Mouse (Mus musculus): Measurements from ENCODE around the gene P2rx6.

The P2rx6 gene

DNA sequence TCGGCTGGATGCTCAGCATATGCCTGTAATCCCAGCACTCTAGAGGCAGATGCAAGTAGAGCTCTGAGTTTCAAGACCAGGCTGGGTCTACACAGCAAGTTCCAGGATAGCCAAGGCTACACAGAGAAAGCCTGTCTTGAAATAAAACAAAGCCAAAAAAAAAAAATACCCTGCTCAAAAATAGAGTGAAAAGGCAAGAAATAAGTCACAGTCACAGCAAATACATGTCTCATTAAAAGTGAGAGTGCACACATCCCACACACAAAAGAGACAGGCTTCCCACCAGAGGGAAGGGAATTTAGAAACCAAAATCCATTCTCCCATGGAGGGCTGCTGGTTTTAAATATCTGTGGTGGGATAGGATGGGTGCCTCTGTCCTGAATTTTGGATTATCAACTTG is 1.9 kb downstream of the P2rx6 start:
- DNase-seq = no peak

DNA sequence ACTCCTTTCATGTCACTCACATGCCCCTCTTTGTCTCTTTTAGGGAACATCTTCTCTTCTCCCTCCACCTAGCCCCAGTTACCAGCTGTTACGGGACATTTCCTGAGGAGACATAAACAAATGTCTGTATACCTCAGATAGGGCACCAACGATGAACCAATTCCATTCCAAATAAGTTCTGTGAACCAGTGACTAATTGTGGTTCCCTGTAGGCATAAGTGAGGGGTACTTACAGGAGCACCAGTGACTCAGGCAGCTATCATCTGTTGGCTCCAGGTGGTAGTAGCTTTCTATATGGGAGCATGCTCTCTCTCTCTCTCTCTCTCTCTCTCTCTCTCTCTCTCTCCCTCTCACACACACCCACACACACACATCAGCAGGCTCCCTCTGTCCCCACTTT is 2.5 kb downstream of the P2rx6 start:
- DNase-seq = no peak

DNA sequence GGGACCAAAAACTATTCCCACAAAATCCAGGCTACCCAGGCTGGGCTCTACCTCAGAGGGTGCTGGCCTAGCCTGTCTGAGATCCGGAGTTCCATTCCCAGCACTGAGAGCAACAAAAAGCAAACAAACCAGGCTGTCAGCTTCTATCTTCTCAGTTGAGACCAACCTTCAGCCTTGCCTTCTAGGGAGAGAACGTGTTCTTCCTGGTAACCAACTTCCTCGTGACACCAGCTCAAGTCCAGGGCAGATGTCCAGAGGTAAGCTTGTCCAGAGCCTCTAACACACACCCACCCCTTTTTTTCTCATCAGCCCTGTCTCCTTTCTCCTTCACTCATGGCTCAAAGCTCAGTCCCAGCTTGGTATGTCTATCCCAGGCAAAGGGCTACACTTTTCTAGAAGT is 3.1 kb downstream of the P2rx6 start:
- no peak for DNase-seq

- DNase-seq = no peak
Measured at GRCm38 (mm10) chr16:17566186-17566585, 4.5 kb downstream of the P2rx6 start.

- DNase-seq = peak; percentile 75
Measured at GRCm38 (mm10) chr16:17575870-17576824, 14.5 kb downstream of the P2rx6 start.

DNA sequence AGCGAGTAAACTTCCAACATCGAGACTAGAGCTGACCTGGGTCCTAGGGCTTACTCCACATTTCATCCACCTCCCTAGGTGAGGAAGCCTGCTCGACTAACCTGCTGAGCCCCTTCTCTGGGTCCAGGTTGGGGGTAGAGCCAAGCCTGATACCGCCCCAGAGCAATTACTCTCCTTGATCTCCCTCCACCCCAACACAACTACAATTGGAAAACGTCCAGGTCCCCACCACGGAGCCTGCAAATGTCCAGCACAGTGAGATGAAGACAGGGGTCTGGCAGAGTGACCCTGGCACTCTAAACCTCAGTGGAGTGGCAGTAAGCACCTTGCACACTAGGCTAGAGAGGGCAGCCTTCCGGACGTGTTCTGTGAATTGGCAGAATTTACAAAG is 15.1 kb downstream of the P2rx6 start:
- DNase-seq = no peak

GRCm38 (mm10) chr16:17583064-17583463 is 21.4 kb downstream of the P2rx6 start, which contains the start of gene Slc7a4:
Slc7a4 (minus strand) TSS chr16:17583214.
- DNase-seq = peak; percentile 37

DNA sequence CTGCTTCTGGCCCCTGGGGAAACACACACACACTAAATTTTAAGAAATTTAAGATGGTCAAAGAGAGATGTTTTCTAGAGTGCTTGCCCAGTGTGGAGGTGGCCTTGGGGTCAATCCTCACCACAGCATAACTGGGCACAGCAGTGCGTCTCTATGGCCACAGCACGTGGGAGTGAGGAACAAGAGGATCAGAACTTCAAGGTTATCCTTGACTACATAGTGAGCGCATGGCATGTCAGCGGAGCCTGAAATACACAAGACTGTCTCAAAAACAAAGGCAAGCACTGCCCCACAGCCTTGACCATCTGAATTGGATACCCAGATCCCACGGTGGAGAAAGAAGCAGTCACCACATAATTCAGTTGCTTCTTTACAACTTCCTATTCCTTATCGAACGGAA is 22.9 kb downstream of the P2rx6 start:
- no peak for DNase-seq

DNA sequence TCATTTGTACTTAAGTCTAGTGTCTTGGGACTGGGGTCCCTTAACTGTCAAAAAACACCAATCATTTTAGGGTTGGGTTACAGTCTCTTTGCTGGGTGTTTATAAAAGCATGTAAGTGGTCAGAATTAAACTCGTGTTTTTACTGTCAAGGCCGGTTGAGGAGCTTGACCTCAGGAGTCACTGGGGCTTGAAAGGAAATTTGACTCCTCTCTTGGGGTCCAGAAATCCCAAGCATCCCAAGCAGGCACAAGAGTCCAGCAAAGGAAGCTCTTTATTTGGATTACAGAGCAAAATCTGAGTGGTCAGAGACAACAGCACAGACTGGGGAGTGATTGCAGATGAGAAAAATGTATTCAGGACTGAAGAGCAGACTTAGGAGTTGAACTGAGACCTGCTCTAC is 29.0 kb downstream of the P2rx6 start:
- DNase-seq = no peak

DNA sequence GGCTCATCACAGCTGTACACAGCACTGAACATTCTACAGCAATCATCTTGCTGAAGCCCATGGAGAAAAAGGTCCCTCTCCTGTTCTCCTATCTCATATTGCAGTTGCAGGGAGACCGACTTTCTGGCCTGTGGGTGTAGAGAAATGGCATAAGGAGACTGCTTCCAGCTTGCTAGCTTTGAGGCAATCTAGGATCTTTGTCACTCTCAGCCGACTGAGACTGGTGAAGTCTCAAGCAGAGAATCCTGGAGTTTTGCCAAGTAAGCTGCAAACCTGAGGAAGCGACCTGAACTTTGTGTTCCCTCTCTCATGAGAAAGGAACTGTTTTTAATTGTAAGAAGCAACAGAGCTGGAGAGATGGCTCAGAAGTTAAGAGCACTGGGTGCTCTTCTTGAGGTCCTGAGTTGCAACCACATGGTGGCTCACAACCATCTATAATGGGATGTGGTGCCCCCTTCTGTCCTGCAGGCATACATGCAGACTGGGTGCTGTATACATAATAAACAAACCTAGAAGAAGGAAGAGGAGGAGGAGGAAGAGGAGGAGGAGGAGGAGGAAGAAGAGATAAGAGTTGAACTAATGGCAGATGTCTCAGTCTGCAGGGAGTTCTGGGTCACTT is 39.4 kb downstream of the P2rx6 start:
- DNase-seq = no peak

DNA sequence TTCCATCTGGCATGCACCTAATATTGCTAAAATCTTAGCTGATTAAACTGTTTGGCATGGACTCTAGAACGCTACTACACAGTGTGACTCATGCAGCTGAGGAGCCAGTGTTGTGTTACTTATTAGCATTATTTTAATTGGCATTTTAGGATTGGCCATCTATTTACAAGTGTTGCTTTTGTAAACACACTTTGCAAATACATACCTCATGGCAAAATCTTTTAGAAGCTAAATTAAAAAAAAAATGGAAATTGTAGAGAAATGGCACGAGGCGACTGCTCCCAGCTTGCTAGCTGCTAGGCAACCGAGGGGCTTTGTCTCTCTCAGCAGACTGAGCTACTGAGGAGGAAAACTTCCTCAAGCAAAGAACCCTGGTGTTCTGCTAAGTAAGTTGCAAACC is 43.3 kb downstream of the P2rx6 start:
- DNase-seq = no peak

GRCm38 (mm10) chr16:17605684-17606083 is 44.0 kb downstream of the P2rx6 start:
- DNase-seq = no peak

GRCm38 (mm10) chr16:17611383-17611782 is 49.7 kb downstream of the P2rx6 start:
- DNase-seq = no peak

GRCm38 (mm10) chr16:17614740-17615139 is 53.1 kb downstream of the P2rx6 start:
- peak; percentile 7 for DNase-seq

GRCm38 (mm10) chr16:17616212-17616611 is 54.5 kb downstream of the P2rx6 start:
- no peak for DNase-seq

DNA sequence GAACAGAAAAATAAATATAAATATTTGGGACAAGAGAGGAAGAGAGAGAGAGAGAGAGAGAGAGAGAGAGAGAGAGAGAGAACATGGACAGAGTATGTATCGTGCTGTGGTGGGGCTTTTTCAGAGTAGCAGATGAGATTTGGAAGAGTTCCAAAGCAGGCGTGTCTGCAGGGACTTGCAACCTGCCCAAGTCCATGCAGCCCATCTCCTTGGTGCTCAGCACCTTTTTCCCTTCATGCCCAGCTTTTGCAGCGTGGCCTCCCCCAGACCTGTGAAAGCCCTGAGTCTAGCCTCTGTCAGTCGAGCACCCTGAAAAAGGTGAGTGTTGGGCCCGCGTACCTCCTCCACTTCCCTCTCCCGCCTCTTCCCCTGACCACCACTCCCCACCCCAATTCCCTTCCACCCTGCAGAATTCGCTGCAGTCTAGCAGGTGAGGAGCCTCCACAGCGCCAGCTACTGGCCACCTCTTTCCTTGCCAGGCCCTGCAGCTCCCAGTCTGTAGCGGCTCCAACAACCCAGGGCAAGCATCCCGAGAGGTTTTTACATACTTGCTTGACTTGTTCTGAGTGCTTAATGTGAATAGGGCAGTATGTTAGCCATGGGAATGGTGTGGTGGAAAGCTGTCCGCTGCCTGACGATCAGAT is 56.4 kb downstream of the P2rx6 start:
- DNase-seq = peak; percentile 48

GRCm38 (mm10) chr16:17619198-17620105 is 57.8 kb downstream of the P2rx6 start, which contains the start of gene Smpd4:
Smpd4 (plus strand) TSS chr16:17619354.
- DNase-seq = peak; percentile 94

GRCm38 (mm10) chr16:17621936-17622335 is 60.3 kb downstream of the P2rx6 start:
- DNase-seq = no peak

- DNase-seq = no peak
Measured at GRCm38 (mm10) chr16:17625488-17626268, 64.0 kb downstream of the P2rx6 start.

DNA sequence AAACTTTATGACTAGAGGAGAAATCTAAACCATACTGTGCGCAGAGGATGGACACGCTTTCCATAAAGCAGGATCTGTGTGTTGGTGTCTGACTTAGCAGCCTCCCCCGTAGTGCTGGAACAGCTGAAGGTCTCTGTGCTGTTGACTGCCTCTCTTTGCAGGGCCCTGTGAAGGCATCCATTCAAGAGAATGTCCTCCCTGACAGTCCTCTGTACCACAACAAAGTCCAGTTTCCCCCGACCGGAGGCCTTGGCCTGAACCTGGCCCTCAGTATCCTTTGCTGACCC is 64.5 kb downstream of the P2rx6 start:
- no peak for DNase-seq

Measured in lung, postnatal 14 days (tissue).